Mouse (Mus musculus): ENCODE measurements around the gene Ldlrad3. TPM values are rescaled to one million over a fixed set of nuclear protein-coding genes. Genes with fewer than 3 reads are reported as not detected.

Ldlrad3 gene
- polyA plus RNA-seq, 1 experiment, result 1.3 TPM

- WGBS, result 68% methylated on average over 6 of the region's 6 CpGs
- Histone ChIP-seq H3K4me1 (ENCODE audit: control insufficient read depth, insufficient read depth, insufficient read length, low read length) (no peaks in the 10 kb centered on the region), H3K27me3 (ENCODE audit: control insufficient read depth, insufficient read depth, low read length) (no peaks in the 10 kb centered on the region), H3K27ac (ENCODE audit: insufficient read depth, low read depth, low read length) (no peak overlapping the region), H3K4me3 (ENCODE audit: low read depth, low read length) (no peak overlapping the region), H3K36me3 (ENCODE audit: control insufficient read depth, insufficient read depth, low read length) (no peaks in the 10 kb centered on the region)
- TF ChIP-seq POLR2A (IDR thresholded peaks at IDR 0.05; ENCODE audit: low read depth, low read length) (no peak), CTCF (IDR thresholded peaks at IDR 0.05; ENCODE audit: extremely low read depth, insufficient read length, insufficient replicate concordance, low read depth, low read length) (no peak)
These were observed 176.4 kb downstream of the Ldlrad3 start for GRCm38 (mm10) chr2:102009766-102010265.

- no peak overlapping the region for H3K4me3 ChIP-seq (ENCODE audit: low read depth, low read length)
- H3K27me3 ChIP-seq (ENCODE audit: control insufficient read depth, insufficient read depth, low read length), result no peaks in the 10 kb centered on the region
- WGBS, result 62% methylated on average over 4 of the region's 4 CpGs
- TF ChIP-seq CTCF (IDR thresholded peaks at IDR 0.05; ENCODE audit: extremely low read depth, insufficient read length, insufficient replicate concordance, low read depth, low read length) (no peak), POLR2A (IDR thresholded peaks at IDR 0.05; ENCODE audit: low read depth, low read length) (no peak)
- peaks cover 3% of the 10 kb centered on the region; the same call in 1 of the 2 replicates for H3K4me1 ChIP-seq (ENCODE audit: control insufficient read depth, insufficient read depth, insufficient read length, low read length)
- H3K36me3 ChIP-seq (ENCODE audit: control insufficient read depth, insufficient read depth, low read length), result no peaks in the 10 kb centered on the region
- H3K27ac ChIP-seq (ENCODE audit: insufficient read depth, low read depth, low read length), result no peak overlapping the region
These were observed 180.0 kb downstream of the Ldlrad3 start for GRCm38 (mm10) chr2:102006143-102006542.

- TF ChIP-seq POLR2A (IDR thresholded peaks at IDR 0.05; ENCODE audit: low read depth, low read length), result no peak
- no peak for TF ChIP-seq CTCF (IDR thresholded peaks at IDR 0.05; ENCODE audit: extremely low read depth, insufficient read length, insufficient replicate concordance, low read depth, low read length)
These were observed 180.7 kb downstream of the Ldlrad3 start for GRCm38 (mm10) chr2:102005377-102006007.

GRCm38 (mm10) chr2:102003776-102004264 is 182.4 kb downstream of the Ldlrad3 start:
- Histone ChIP-seq H3K36me3 (ENCODE audit: control insufficient read depth, insufficient read depth, low read length) (no peaks in the 10 kb centered on the region), H3K4me3 (ENCODE audit: low read depth, low read length) (no peak overlapping the region), H3K27ac (ENCODE audit: insufficient read depth, low read depth, low read length) (no peak overlapping the region), H3K27me3 (ENCODE audit: control insufficient read depth, insufficient read depth, low read length) (no peaks in the 10 kb centered on the region), H3K4me1 (ENCODE audit: control insufficient read depth, insufficient read depth, insufficient read length, low read length) (peaks cover 10% of the 10 kb centered on the region)
- no peak for TF ChIP-seq CTCF (IDR thresholded peaks at IDR 0.05; ENCODE audit: extremely low read depth, insufficient read length, insufficient replicate concordance, low read depth, low read length)
- no peak for TF ChIP-seq POLR2A (IDR thresholded peaks at IDR 0.05; ENCODE audit: low read depth, low read length)
- WGBS, result 80% methylated on average over 7 of the region's 7 CpGs

More at GRCm38 (mm10) chr2:102005377-102006007, 180.7 kb downstream of the Ldlrad3 start:
- WGBS, result 58% methylated on average over 8 of the region's 8 CpGs
- no peaks in the 10 kb centered on the region for H3K27me3 ChIP-seq (ENCODE audit: control insufficient read depth, insufficient read depth, low read length)
- no peaks in the 10 kb centered on the region for H3K36me3 ChIP-seq (ENCODE audit: control insufficient read depth, insufficient read depth, low read length)
- no peak overlapping the region for H3K4me3 ChIP-seq (ENCODE audit: low read depth, low read length)
- H3K4me1 ChIP-seq (ENCODE audit: control insufficient read depth, insufficient read depth, insufficient read length, low read length), result peaks cover 3% of the 10 kb centered on the region; the same call in 1 of the 2 replicates
- H3K27ac ChIP-seq (ENCODE audit: insufficient read depth, low read depth, low read length), result no peak overlapping the region

- Histone ChIP-seq H3K36me3 (ENCODE audit: control insufficient read depth, insufficient read depth, low read length) (no peaks in the 10 kb centered on the region), H3K27me3 (ENCODE audit: control insufficient read depth, insufficient read depth, low read length) (no peaks in the 10 kb centered on the region), H3K4me3 (ENCODE audit: low read depth, low read length) (no peak overlapping the region), H3K27ac (ENCODE audit: insufficient read depth, low read depth, low read length) (no peak overlapping the region), H3K4me1 (ENCODE audit: control insufficient read depth, insufficient read depth, insufficient read length, low read length) (peaks cover 10% of the 10 kb centered on the region)
- WGBS, result 70% methylated on average over 8 of the region's 8 CpGs
- TF ChIP-seq CTCF (IDR thresholded peaks at IDR 0.05; ENCODE audit: extremely low read depth, insufficient read length, insufficient replicate concordance, low read depth, low read length) (no peak), POLR2A (IDR thresholded peaks at IDR 0.05; ENCODE audit: low read depth, low read length) (no peak)
These were observed 183.0 kb downstream of the Ldlrad3 start for GRCm38 (mm10) chr2:102002974-102003775.

GRCm38 (mm10) chr2:102002408-102002973 is 183.7 kb downstream of the Ldlrad3 start:
- Histone ChIP-seq H3K27ac (ENCODE audit: insufficient read depth, low read depth, low read length) (no peak overlapping the region), H3K27me3 (ENCODE audit: control insufficient read depth, insufficient read depth, low read length) (no peaks in the 10 kb centered on the region), H3K4me1 (ENCODE audit: control insufficient read depth, insufficient read depth, insufficient read length, low read length) (peaks cover 10% of the 10 kb centered on the region), H3K4me3 (ENCODE audit: low read depth, low read length) (no peak overlapping the region), H3K36me3 (ENCODE audit: control insufficient read depth, insufficient read depth, low read length) (no peaks in the 10 kb centered on the region)
- TF ChIP-seq POLR2A (IDR thresholded peaks at IDR 0.05; ENCODE audit: low read depth, low read length), result no peak
- no peak for TF ChIP-seq CTCF (IDR thresholded peaks at IDR 0.05; ENCODE audit: extremely low read depth, insufficient read length, insufficient replicate concordance, low read depth, low read length)
- 68% methylated on average over 12 of the region's 12 CpGs for WGBS
